Mouse (Mus musculus): ENCODE measurements around the gene Tcp11l1. TPM values are rescaled to one million over a fixed set of nuclear protein-coding genes. Genes with fewer than 3 reads are reported as not detected.

Tcp11l1 gene
- 1 to 10 TPM; 7.1 to 7.2 TPM for total RNA-seq (2021)

DNA sequence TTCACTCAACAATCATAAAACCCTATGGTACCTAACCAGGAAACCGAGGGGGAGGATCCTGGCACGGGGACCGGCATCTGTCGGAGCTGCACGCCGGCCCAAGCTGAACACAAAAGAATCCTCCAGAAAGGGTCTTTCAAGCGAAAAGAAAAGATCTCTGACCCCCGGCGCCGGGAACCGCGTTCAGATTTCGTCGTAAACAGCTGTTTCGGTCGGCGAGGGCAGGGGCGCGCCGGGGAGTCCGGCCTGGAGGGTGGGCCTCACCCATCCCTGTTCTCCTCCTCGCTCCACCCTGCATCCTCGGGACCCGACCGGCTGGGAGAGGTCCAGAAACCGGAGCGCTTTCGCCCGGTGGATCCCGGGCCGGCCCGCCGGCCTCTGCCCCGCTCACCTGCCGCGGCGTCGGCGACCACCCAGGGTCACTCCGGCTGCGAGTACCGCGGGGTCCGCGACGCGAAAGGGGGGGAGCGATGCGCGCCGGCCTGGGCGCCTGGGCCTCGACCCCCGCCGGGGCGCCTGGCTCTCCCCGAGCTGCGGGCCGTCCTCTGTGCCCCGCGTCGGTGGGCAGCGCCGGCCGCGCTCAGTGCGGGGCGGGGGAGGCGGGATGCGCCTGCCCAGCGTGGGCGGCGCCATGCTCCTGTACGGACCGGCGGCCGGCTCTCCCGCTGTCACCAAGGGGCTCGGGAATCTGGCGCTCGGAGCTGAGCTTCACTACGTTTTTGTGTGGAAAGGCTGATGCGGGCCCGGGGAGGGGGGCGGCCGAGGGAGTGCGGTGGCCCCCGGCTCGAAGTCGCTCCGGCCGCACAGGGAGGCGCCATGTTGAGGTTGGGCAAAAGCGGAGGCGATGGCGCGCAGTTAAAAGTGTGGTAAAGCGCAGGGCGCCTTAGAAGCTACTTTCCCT is at the start of gene Tcp11l1:
Tcp11l1 (minus strand) TSS at position 585 of the 901 bp plus-strand sequence.
- peak; percentile 74 to 80 for DNase-seq
- intact Hi-C loops (cut with DNase I), result no loop called here

DNA sequence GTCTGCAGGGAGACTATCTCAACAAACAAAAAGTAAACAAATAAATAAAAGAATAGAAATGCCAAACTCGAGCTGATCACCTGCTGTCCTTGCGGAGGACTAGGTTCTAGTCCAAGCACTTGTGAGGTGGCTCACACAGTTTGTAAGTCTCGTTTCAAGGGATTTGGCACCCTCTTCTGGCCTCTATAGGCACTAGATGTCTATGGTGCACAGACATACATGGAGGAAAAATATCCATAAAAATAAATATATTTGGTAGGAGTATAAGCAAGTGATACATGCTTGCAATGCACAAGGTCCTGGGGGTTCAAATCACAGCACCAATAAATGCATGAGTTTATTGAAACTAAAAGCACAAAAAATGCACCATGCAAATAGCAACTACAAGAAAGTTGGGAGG is 38.6 kb upstream of the Tcp11l1 start:
- no peak for DNase-seq
- intact Hi-C loops (cut with DNase I), result no loop called here

DNA sequence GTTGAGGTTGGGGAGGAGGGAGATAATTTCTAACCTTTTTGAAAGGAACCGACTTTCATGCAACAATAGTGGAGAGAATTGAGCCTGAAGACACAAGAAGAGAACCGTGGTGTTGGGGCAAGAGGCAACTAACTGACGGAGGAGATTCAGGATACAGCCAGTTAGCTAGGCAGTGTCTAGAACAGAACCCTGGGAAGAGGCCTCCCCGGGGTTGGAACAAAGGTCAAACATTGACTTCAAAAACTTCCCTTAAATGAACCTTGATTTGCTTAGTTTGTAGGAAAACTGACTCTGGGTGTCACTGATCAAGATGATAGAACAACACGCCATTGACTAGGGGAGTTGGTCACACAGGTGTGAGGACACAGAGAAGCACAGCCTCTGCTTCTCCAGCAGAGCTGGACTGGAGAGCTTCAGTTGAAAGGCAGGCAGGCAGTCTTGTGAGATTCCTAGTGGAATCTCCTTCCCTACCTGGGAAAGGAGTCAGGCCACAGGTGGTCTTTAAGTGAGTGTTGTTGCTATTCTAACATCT is 36.7 kb upstream of the Tcp11l1 start:
- no peak for DNase-seq
- intact Hi-C loops (cut with DNase I), result no loop called here

DNA sequence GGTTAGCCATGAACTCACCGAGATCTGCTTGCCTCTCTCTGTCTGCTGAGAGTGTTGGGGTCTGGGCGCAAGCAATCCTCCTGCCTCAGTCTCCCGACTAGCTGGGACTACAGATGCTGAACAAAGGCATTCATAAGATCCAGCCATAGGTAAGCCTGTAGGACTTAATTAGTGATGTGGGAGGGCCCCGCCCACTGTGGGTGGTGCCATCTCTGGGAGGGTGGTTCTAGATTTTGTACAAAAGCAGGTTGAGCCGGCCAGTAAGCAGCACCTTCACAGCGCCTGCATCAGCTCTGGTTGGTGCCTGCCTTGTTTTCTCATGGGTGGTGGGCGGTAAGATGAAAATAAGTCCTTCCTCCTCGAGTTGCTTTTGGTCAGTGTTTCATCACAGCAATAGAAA is 34.3 kb upstream of the Tcp11l1 start:
- intact Hi-C loops (cut with DNase I), result no loop called here
- no peak for DNase-seq

DNA sequence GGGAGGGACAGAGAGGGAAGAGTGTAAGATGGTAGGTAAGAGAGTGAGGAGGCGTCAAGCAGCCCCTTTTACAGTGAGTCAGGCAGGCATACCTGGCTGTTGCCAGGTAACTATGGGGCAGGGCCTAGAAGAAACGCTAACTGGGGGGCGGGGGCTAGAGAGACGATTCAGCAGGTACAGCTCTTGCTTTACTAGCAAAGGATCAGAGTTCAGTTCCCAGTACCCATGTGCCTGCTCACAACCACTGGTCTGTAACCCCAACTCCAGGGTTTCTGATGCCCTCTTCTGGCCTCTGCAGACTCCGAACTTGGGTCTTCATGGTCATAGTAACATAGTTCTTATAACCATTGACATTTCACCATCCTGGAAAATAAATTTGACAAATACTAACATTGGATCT is 32.0 kb upstream of the Tcp11l1 start:
- intact Hi-C loops (cut with DNase I), result loop anchor here (5.0 kb wide), 1 partner anchor 57 kb away; no protein-coding TSS in a partner anchor

DNA sequence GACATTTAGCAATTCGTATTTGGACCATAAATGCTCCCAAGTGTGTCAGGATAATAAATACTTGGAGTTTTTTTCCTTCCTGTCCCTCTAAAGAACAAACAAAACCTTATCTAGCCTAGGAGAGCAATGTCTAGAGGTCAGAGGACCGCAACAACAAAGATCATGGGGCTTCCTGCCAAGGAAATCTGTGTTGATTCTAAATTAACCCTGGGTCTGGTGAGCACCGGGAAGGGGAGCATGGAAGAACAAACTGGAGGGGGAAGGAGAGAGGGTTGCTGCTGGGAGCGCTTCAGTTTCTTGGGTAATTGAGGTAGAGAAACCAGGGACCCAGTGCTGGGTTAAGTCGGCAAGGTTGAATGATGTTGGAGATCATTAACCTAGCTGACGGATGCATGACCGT is 31.2 kb upstream of the Tcp11l1 start:
- DNase-seq, result no peak
- intact Hi-C loops (cut with DNase I), result loop anchor here (5.0 kb wide), 1 partner anchor 56 kb away; no protein-coding TSS in a partner anchor

More for the DNA sequence above, 32.0 kb upstream of the Tcp11l1 start:
- no peak for DNase-seq

DNA sequence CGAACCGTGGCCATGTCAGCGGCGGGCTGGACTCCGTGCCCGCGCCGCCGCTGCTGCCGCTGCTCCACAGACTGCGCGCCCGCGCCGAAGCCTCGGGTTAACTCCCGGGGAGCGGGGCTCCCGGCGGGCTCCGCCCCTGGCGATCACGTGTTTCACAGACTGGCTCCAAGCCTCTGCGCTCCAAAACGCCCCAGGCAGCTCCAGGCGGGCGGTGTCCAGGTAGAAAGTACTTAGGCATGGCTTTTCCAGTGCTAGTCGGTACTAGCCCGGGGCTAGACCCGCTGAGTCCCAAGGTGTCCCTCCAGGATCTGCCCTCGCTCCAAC is 30.7 kb upstream of the Tcp11l1 start, which contains the start of gene Depdc7:
Depdc7 (minus strand) TSS at position 138 of the 324 bp plus-strand sequence.
- intact Hi-C loops (cut with DNase I), result loop anchor here (5.0 kb wide), 1 partner anchor 55 kb away; no protein-coding TSS in a partner anchor
- DNase-seq, result peak; percentile 89 to 91

DNA sequence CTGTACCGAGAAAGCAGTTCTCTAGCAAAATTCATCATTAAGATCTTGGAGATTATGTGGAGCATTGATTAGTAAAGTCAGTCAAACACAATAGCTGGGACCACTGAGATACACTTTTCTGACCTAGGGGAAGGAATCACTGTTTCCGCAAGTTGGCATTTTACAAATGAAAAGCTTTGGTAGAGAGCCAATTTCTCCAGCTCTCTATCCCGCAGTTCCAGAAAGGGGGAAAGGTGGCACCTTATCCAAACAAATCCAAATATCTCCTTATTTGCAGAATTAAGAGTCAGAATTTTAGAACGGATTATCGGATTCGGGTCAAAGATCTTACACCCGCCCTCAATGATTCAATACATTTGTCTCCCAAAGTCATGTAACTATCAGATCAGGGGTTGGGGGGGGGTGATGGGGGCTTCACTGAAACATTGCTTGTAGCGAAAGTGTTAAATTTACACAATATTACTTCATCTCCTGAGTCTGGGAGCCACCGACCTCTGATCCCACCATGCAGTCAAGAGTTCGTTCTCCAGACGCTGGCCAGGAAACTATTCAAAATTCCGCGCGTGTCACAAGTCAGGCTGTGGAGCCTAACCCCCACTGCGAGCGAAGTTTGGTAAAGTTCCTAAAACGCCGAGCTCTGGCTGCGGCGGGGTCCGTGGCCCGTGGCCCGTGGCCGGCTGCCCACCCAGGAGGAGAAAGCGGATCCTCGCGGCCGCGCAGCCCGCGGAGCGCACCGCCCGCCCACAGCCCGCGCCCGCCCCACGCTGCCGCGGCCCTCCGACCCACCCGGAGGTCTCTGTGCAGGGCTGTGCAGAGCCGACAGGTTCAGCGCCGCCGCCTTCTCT is 30.1 kb upstream of the Tcp11l1 start:
- intact Hi-C loops (cut with DNase I), result loop anchor here (5.0 kb wide), 1 partner anchor 55 kb away; no protein-coding TSS in a partner anchor
- DNase-seq, result no peak

DNA sequence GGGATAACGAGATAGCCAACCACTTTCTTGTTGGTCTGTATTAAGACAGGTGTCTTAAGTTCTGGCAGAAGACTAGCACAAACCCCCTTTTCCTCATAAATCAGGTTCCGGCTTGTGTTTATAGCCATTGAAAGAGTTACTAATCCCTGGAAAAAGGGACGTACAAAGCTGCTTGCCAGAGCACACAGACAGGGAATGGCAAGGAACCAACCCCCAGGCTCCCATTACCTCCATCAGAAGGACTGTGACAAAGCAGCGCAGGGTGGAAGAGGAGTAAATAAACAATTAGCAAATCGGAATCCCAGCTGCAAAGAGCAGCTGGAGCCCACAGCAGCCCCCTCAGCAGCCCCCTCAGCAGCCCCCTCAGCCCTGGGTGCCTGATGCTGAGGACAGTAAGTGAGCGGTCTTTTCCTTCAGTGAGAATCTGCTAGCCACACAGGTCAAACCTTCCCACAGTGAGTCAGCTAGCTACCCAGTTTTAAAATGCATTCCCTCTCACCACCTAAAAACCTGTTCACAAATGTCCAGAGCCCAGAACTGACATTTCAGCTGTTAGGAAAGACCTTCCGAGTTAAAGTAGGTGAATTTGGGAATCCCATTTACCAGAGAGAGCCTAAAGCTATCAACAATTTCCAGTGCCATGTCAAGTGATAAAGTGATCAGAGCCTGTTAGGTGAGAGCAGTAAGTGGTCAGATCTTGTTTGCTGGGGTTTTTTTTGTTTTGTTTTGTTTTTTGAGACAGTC is 29.2 kb upstream of the Tcp11l1 start:
- DNase-seq, result no peak
- intact Hi-C loops (cut with DNase I), result loop anchor here (5.0 kb wide), 1 partner anchor 54 kb away; no protein-coding TSS in a partner anchor

DNA sequence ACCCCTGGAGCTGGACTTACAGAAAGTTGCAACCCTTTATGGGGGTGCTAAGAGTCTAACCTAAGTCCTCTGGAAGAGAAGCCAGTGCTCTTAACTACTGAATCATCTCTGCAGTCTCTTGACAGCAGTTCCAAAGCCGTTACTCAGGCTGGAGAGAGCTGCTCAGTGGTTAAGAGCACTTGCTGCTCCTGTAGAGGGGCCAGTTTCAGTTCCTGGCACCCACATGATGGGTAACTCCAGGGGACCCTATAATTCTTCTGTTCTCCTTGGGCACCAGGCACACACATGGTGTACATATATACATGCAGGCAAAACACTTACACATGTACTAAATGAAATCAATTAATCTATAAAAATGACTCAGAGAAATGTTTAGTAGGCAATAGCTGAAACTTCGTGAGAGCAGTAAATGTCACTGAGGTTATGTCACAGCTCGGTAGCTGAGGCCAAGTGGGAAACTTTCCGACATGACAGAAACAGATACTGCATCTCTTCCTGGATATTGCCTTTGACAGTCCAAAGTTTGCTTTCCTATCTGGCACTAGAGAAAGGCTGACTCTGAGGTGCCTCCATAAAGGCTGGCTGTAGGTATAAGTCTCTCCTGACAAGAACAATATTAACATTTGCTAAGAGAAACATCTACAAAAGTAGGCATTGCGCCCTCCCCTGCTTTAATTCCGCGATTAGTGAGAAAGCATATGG is 28.4 kb upstream of the Tcp11l1 start:
- intact Hi-C loops (cut with DNase I), result loop anchor here (5.0 kb wide), 1 partner anchor 53 kb away; no protein-coding TSS in a partner anchor
- no peak for DNase-seq

DNA sequence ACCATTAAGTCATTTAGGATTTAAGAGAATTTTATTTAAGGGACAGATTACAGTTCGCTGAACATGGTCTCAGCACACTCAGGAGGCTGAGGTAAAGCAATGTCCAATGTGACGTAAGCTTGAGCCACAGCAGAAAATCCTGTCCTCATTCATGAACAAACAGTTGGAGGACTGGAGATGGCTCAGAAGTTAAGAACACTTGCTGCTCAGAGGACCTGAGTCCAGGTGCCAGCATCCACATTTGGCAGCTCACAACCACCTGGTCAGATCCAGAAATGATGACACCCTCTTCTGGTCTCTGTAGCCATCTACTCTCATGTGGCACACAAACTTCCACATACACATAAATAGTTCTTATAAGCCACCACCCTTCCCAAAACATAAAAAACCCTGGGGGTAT is 27.7 kb upstream of the Tcp11l1 start:
- no peak for DNase-seq
- intact Hi-C loops (cut with DNase I), result loop anchor here (5.0 kb wide), 1 partner anchor 52 kb away; no protein-coding TSS in a partner anchor

DNA sequence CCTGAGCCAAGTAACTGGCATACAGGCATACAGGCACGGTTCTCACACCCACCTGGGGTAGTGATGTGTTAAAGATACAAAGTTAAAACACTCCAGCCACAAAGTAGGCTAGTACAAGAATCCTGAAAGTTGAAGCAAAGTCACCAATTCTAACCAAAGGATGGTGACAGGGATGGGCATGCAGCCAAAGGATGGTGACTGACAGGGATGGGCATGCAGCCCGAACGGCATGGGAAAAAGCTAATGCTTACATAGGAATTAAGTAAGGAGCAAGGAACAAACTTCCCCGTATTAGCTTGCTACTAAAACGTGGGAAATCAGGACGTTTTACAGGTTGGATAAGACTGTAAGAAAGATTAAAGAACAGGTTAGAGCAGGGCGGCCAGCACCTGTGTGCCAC is 24.3 kb upstream of the Tcp11l1 start:
- no peak for DNase-seq
- intact Hi-C loops (cut with DNase I), result no loop called here

DNA sequence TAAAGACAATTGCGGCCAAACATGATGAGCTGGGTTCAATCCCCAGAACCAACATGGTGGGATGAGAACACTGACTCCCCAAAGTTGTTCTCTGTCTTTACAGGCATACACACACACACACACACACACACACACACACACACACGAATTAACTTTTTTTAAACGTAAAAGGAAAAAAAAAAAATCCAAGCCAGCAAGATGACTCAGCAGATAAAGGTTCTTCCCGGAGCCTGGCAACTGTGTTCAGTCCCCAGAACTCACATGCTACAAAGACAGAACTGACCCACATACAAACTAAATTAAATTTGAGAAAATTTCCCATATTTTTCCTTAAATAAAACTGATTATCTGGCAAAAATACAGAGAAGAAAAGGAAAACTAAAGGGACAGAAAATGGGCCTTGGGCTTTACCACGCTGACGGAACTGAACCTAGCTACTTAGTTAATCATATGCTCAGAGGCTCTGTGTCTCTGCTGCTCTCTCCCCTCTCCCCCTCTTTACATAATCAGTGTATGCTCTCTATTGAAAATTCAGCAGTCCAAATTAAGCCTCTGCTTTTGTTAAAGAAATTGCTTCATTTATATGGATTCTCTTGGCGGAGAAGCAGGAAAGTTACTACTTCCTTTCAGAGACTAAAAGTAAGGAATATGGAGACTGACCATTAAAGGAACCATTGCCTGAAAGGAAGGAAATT is 20.7 kb upstream of the Tcp11l1 start:
- no peak for DNase-seq
- intact Hi-C loops (cut with DNase I), result no loop called here

DNA sequence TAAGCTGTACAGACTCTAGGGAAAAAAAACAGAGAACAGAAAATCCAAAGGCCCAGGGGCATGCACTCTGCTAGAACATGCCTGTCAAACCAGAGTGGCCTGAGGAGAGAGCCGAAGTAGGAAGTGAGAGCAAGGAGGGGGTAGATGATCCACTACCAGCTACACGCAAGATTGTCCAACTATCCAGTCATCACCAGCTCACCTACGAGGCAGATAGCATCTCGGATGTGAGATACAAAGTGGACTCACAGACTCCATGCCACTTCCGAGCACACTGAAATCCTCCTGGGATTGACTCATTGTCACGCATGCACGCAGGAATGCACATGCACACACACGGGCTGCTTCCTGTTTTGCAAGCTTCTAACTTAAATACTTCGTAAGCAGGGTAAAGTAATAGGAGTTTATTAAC is 20.1 kb upstream of the Tcp11l1 start:
- intact Hi-C loops (cut with DNase I), result no loop called here
- DNase-seq, result peak in 1 of 2 experiments; percentile 39

DNA sequence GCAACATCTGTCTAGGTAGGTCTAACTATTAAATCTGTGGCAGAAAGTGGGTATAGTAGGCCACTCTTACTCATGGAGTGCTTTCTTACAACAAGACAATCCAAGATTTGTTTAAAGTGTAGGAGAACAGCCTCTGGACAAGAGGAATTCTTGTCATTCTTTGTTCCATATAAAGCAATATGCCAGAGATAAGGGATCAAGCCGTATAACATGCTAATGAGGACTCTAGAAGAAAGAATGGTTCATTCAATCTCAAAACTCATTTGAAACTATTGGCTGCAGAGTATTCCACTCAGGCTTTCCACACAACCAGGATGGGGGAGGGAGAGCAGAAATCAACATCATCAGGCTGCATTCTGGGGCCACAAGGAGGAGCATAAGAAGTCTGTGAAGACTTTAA is 15.4 kb upstream of the Tcp11l1 start:
- no peak for DNase-seq
- intact Hi-C loops (cut with DNase I), result no loop called here

DNA sequence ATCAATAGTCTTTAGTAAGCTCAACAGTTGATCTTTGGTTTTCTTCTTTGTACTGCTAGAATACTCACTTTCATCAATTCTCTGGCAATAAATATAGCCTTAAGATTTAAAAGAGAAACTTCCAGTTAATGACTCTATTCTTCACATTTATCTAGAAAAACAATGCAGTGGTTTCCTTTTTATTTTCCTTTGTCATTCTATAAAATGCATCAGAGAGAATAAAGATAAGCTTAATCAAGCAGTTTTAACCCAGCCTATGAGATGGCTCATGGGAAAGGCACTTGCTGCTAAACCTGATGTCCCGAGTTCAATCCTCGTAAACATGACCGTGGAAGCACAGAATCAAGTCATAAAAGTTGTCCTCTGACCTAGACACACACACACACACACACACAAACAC is 10.1 kb upstream of the Tcp11l1 start:
- DNase-seq, result no peak
- intact Hi-C loops (cut with DNase I), result no loop called here

DNA sequence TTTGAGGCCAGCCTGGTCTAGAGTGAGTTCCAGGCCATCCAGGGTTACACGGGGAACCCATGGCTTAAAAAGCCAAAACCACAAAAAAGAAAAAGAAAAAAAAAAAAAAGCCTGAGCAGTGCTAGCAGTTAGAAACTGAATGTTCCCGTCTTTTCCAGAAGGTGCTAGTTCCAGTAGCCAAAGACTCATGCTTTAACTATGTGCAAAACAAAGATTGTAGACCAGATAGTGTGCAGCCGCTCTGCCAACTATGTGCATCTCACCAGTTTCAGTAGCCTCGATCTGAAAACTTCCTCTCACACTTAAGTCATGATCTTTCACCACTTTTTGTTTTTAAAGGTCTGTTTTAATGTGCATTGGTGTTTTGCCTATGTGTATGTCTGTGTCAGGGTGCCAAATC is 5.9 kb upstream of the Tcp11l1 start:
- intact Hi-C loops (cut with DNase I), result no loop called here
- no peak for DNase-seq

DNA sequence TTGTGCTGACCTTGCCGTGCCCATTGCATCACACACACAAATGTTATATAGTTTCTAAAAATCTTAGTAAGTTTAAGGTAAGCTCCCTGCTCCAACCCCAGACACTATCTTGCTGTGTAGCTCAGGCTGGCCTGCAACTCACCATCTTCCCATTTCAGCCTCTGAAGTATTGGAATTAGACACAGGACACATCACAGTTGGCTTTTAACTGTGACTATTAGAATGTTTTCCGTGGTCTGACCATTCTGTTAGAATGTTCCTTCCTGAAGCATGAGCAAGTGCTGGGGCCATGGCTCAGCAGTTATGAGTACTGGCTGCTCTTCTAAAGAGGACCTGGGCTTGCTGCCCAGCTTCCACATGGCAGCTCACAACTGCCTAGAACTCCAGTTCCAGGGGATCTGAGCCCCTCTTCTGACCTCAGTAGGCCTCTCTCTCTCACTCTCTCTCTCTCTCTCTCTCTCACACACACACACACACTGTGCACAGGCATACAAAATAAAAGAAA is 5.3 kb upstream of the Tcp11l1 start:
- DNase-seq, result no peak
- intact Hi-C loops (cut with DNase I), result no loop called here

DNA sequence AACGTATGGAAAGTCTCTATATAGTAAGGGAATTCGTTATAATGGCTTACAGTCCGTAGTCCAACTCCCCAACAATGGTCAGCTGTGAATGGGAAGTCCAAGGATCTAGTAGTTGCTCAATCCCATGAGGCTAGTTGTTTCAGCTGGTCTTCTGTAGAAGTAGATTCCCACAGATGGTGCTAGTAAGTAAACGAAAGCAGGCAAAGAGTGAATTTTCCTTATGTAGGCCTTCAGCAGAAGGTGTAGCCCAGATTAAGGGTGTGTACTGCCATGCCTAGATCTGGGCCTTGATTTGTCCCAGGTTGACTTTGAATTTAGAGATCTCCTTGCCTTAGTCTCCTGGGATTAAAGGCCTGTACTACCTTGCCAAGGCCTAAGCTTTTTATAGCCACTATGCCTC is 4.3 kb upstream of the Tcp11l1 start, which contains the start of gene Pin1rt1:
Pin1rt1 (minus strand) TSS at position 101 of the 400 bp plus-strand sequence.
- no peak for DNase-seq
- intact Hi-C loops (cut with DNase I), result no loop called here
